8 mouse cellular contexts compared by ENCODE assay signal in genomic region chr4:44065355-44066025, GRCm38 (mm10). TPM values are rescaled to one million over a fixed set of nuclear protein-coding genes. Genes with fewer than 3 reads are reported as not detected.
DNase-seq lines count a peak whose midpoint lies in the region; ATAC-seq and TF ChIP-seq lines count a peak whose summit lies in the region.

No protein-coding gene starts in this region.

- peaks cover 14% of the 10 kb centered on the region for H3K4me1 ChIP-seq in brown adipose tissue, adult 24 weeks (ENCODE audit: control insufficient read depth, insufficient read depth, insufficient read length, low read length)
- peaks cover 41% of the 10 kb centered on the region for H3K4me1 ChIP-seq in heart, embryonic 13.5 days
- no peaks in the 10 kb centered on the region for H3K4me1 ChIP-seq in kidney, postnatal 0 days (replicated peaks; ENCODE audit: insufficient read depth, low read length)
- peaks cover 22% of the 10 kb centered on the region for H3K4me1 ChIP-seq in liver, embryonic 11.5 days (replicated peaks; ENCODE audit: control insufficient read depth, insufficient read depth, low read length)
- H3K4me1 ChIP-seq in stomach, embryonic 14.5 days (ENCODE audit: control insufficient read depth, insufficient read depth, low read length) = peaks cover 4% of the 10 kb centered on the region; the same call in 1 of the 2 replicates

- peak overlapping the region; percentile 56 for H3K4me2 ChIP-seq in heart, embryonic 13.5 days
- peak overlapping the region; percentile 53 for H3K4me2 ChIP-seq in kidney, postnatal 0 days (ENCODE audit: low read length)
- peak overlapping the region; percentile 63 for H3K4me2 ChIP-seq in liver, embryonic 11.5 days
- peak overlapping the region; percentile 1; the same call in 1 of the 2 replicates for H3K4me2 ChIP-seq in stomach, embryonic 14.5 days (replicated peaks; ENCODE audit: low read depth, low read length)

- DNase-seq in CD4-positive, CD25-positive, alpha-beta regulatory T cell, adult 2 months (ENCODE audit: low read depth, low spot score) = peak; percentile 94
- peak; percentile 93 for DNase-seq in kidney, postnatal 0 days (ENCODE audit: low spot score)
- peak; percentile 88 for DNase-seq in liver, embryonic 11.5 days (ENCODE audit: low spot score)
- peak; percentile 81 to 90 for DNase-seq in natural killer cell, adult 2 months (ENCODE audit: low spot score in 2 of 2)

- peak; percentile 82 for ATAC-seq in erythroid progenitor cell, adult 5-6 weeks (replicated peaks; ENCODE audit: low FRiP score, poor library complexity, severe bottlenecking)
- no peak for ATAC-seq in heart, embryonic 13.5 days (ENCODE audit: extremely low read depth, insufficient number of reproducible peaks, low FRiP score, low TSS enrichment)
- ATAC-seq in kidney, postnatal 0 days (replicated peaks; ENCODE audit: low FRiP score, low read depth) = peak; percentile 72
- ATAC-seq in liver, embryonic 11.5 days (replicated peaks; ENCODE audit: low FRiP score) = peak; percentile 80
- peak; percentile 84 for ATAC-seq in stomach, embryonic 14.5 days (ENCODE audit: insufficient number of reproducible peaks, insufficient read depth, low FRiP score, low read depth)

- H3K36me3 ChIP-seq in heart, embryonic 13.5 days = peaks cover 18% of the 10 kb centered on the region
- 0 out of 2 replicates have a peak, but pooled peaks cover 2% of the 10 kb centered on the region for H3K36me3 ChIP-seq in kidney, postnatal 0 days (ENCODE audit: insufficient read depth, low read length)
- H3K36me3 ChIP-seq in liver, embryonic 11.5 days (ENCODE audit: control insufficient read depth, insufficient read depth, low read length) = no peaks in the 10 kb centered on the region
- H3K36me3 ChIP-seq in stomach, embryonic 14.5 days (ENCODE audit: control insufficient read depth, insufficient read depth, low read length) = no peaks in the 10 kb centered on the region; the same call in 1 of the 2 replicates

- no peak overlapping the region; the same call in 1 of the 2 replicates for H3K4me3 ChIP-seq in brown adipose tissue, adult 24 weeks (ENCODE audit: insufficient read depth, low read depth, low read length)
- peak overlapping the region; percentile 25; the same call in 1 of the 2 replicates for H3K4me3 ChIP-seq in heart, embryonic 13.5 days
- no peak overlapping the region for H3K4me3 ChIP-seq in kidney, postnatal 0 days (replicated peaks; ENCODE audit: low read depth, low read length)
- H3K4me3 ChIP-seq in liver, embryonic 11.5 days (ENCODE audit: low read depth, low read length) = peak overlapping the region; percentile 26
- H3K4me3 ChIP-seq in stomach, embryonic 14.5 days (ENCODE audit: low read depth, low read length) = no peak overlapping the region

- 29% methylated on average over 16 of the region's 16 CpGs for WGBS in heart, embryonic 13.5 days
- WGBS in kidney, postnatal 0 days = 19% methylated on average over 16 of the region's 16 CpGs
- WGBS in liver, embryonic 11.5 days = 18% methylated on average over 16 of the region's 16 CpGs
- WGBS in stomach, embryonic 14.5 days = 22% methylated on average over 16 of the region's 16 CpGs

- H3K27me3 ChIP-seq in heart, embryonic 13.5 days (replicated peaks) = no peaks in the 10 kb centered on the region
- no peaks in the 10 kb centered on the region for H3K27me3 ChIP-seq in kidney, postnatal 0 days (ENCODE audit: insufficient read depth, low read length)
- H3K27me3 ChIP-seq in liver, embryonic 11.5 days (replicated peaks; ENCODE audit: control insufficient read depth, insufficient read depth, low read length) = no peaks in the 10 kb centered on the region
- no peaks in the 10 kb centered on the region for H3K27me3 ChIP-seq in stomach, embryonic 14.5 days (ENCODE audit: control insufficient read depth, insufficient read depth, low read length)

- TF ChIP-seq CTCF in kidney, postnatal 0 days (IDR thresholded peaks at IDR 0.05; ENCODE audit: low read depth) = peak; percentile 99

- H3K9me3 ChIP-seq in heart, embryonic 13.5 days = no peaks in the 10 kb centered on the region
- no peaks in the 10 kb centered on the region for H3K9me3 ChIP-seq in kidney, postnatal 0 days (replicated peaks; ENCODE audit: low read length)
- H3K9me3 ChIP-seq in liver, embryonic 11.5 days (ENCODE audit: control insufficient read depth, low read length) = no peaks in the 10 kb centered on the region
- H3K9me3 ChIP-seq in stomach, embryonic 14.5 days (ENCODE audit: control insufficient read depth, low read depth, low read length) = no peaks in the 10 kb centered on the region

- H3K9ac ChIP-seq in heart, embryonic 13.5 days = peak overlapping the region; percentile 69
- peak overlapping the region; percentile 46; the same call in 1 of the 2 replicates for H3K9ac ChIP-seq in kidney, postnatal 0 days (ENCODE audit: low read depth, low read length)
- H3K9ac ChIP-seq in liver, embryonic 11.5 days (ENCODE audit: low read depth, low read length) = peak overlapping the region; percentile 60
- H3K9ac ChIP-seq in stomach, embryonic 14.5 days (replicated peaks; ENCODE audit: low read depth, low read length) = no peak overlapping the region

- H3K27ac ChIP-seq in brown adipose tissue, adult 24 weeks (replicated peaks; ENCODE audit: low read depth, low read length) = peak overlapping the region; percentile 44; the same call in 1 of the 2 replicates
- H3K27ac ChIP-seq in heart, embryonic 13.5 days (replicated peaks) = 0 out of 2 replicates have a peak overlapping the region, but pooled peaks have one; percentile 29
- peak overlapping the region; percentile 26; the same call in 1 of the 2 replicates for H3K27ac ChIP-seq in kidney, postnatal 0 days
- H3K27ac ChIP-seq in liver, embryonic 11.5 days (ENCODE audit: low read depth, low read length) = peak overlapping the region; percentile 36; the same call in 1 of the 2 replicates
- 0 out of 2 replicates have a peak overlapping the region, but pooled peaks have one; percentile 35 for H3K27ac ChIP-seq in stomach, embryonic 14.5 days (ENCODE audit: low read length)

RNA-seq across cellular contexts. Expression of gene Gne, which starts 18.5 kb away (rescaled TPM):
- polyA plus RNA-seq in brown adipose tissue, adult 24 weeks (2012; ENCODE audit: insufficient read depth, insufficient read length, missing spikeins) = 17.4 and 17.8 TPM in 2 replicates
- total RNA-seq in erythroid progenitor cell, adult 5-6 weeks (2015; ENCODE audit: low replicate concordance) = 3.6 and 6.3 TPM in 2 replicates
- 2.5 and 7.6 TPM in 2 replicates for total RNA-seq in erythroid progenitor cell, adult 5-6 weeks (2017; ENCODE audit: low replicate concordance)
- 29.5 and 32.6 TPM in 2 replicates for polyA plus RNA-seq in heart, embryonic 13.5 days (2015; fragmentation: Nextera tagmentation; extraction: Ambion mirVana)
- 21.2 and 22.8 TPM in 2 replicates for polyA plus RNA-seq in kidney, postnatal 0 days (2015; fragmentation: Nextera tagmentation; extraction: Ambion mirVana)
- 46.3 and 51.9 TPM in 2 replicates for polyA plus RNA-seq in liver, embryonic 11.5 days (2014; fragmentation: Nextera tagmentation; extraction: Ambion mirVana)
- polyA plus RNA-seq in stomach, embryonic 14.5 days (2014; fragmentation: Nextera tagmentation; extraction: Ambion mirVana) = 26.0 and 28.9 TPM in 2 replicates

Comparison
In these comparisons a context has a peak if more than half of its experiments do, and no peak if none do; other contexts are left out.
1. H3K4me3 ChIP-seq: peak in heart, embryonic 13.5 days (single experiment) and liver, embryonic 11.5 days (single experiment); none in brown adipose tissue, adult 24 weeks (single experiment), kidney, postnatal 0 days (single experiment) and stomach, embryonic 14.5 days (single experiment).
2. H3K4me2 ChIP-seq: peak in every context shown above with its lines; median percentile 63 in liver, embryonic 11.5 days; 56 in heart, embryonic 13.5 days; 53 in kidney, postnatal 0 days; 1 in stomach, embryonic 14.5 days.
3. Peak in every context shown above with its lines, with median percentiles within 50 percentile points of each other: DNase-seq and H3K27ac ChIP-seq.